Mouse (Mus musculus) midbrain, embryonic 15.5 days (tissue): ENCODE measurements around the gene Uqcc1. TPM values are rescaled to one million over a fixed set of nuclear protein-coding genes. Genes with fewer than 3 reads are reported as not detected.

Source experiments
- ATAC-seq: fragments of 200-750 bp; cut with Nextera tagmentation; replicated peaks from 2 replicates; pipeline ENCODE4 v1.8.0; 2017; ENCODE audit warnings: moderate TSS enrichment
- H3K27ac ChIP-seq: fragments of 300-500 bp; sonication (generic); 2 replicates; pipeline ENCODE4 v1.5.1; 2015; ENCODE audit warnings: mild to moderate bottlenecking, inconsistent platforms
- H3K27me3 ChIP-seq: fragments of 300-500 bp; sonication (generic); replicated peaks from 2 replicates; pipeline ENCODE4 v1.6.1; 2015; ENCODE audit warnings: inconsistent platforms
- H3K36me3 ChIP-seq: fragments of 300-500 bp; sonication (generic); replicated peaks from 2 replicates; pipeline ENCODE4 v1.6.1; 2015; ENCODE audit warnings: inconsistent platforms
- H3K4me1 ChIP-seq: fragments of 300-500 bp; sonication (generic); 2 replicates; pipeline ENCODE4 v1.6.1; 2015; ENCODE audit warnings: inconsistent platforms
- H3K4me2 ChIP-seq: fragments of 300-500 bp; sonication (generic); 2 replicates; pipeline ENCODE4 v1.6.1; 2015; ENCODE audit warnings: inconsistent platforms, mild to moderate bottlenecking, moderate library complexity
- H3K4me3 ChIP-seq: fragments of 300-500 bp; sonication (generic); 2 replicates; pipeline ENCODE4 v1.5.1; 2015; ENCODE audit warnings: mild to moderate bottlenecking, inconsistent platforms
- H3K9ac ChIP-seq: fragments of 300-500 bp; sonication (generic); 2 replicates; pipeline ENCODE4 v1.6.1; 2015; ENCODE audit warnings: mild to moderate bottlenecking, inconsistent platforms
- H3K9me3 ChIP-seq: fragments of 300-500 bp; sonication (generic); 2 replicates; pipeline ENCODE4 v1.6.1; 2016; ENCODE audit warnings: inconsistent platforms
- WGBS: fragments of 180-500 bp; shearing (Covaris S2); methylation state at CpG from one replicate; pipeline ENCODE4 v1.1.7; 2015; ENCODE audit warnings: mixed read lengths; 5-methylcytosine and 5-hydroxymethylcytosine counted together
- polyA plus RNA-seq: library from polyadenylated mRNA; unstranded; fragments of >200 nt; fragmentation: Nextera tagmentation; extraction: Ambion mirVana; gene quantifications from 2 replicates; pipeline ENCODE4 v1.2.1, GENCODE M21; 2015

Gene Uqcc1
- polyA plus RNA-seq, 1 experiment from 2014 or later = 68.8 TPM

DNA sequence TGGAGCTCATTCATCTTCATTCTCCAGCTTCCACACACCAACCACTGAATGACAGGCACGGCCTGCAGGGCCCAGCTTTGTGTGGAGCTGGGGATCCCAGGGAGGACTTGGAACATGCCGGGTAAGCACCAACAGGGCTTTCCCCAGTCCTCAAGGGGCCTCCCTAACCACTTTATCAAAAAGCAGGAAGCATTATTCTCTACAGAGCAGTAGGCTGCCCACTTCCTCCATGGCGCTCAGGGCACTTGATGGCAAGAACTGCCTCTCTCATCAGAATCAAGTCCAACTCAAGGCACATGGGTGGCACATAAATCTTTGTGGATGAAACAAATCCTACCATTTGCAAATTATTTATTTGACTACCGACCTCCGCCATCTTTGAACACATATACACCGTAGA is 15.4 kb downstream of the Uqcc1 start:
- no peaks in the 10 kb centered on the region for H3K27me3 ChIP-seq
- no peak overlapping the region for H3K4me3 ChIP-seq
- no peak for ATAC-seq
- no peak overlapping the region for H3K27ac ChIP-seq
- no peaks in the 10 kb centered on the region for H3K9me3 ChIP-seq
- no peak overlapping the region for H3K4me2 ChIP-seq
- H3K36me3 ChIP-seq = peaks cover 27% of the 10 kb centered on the region
- no peak overlapping the region for H3K9ac ChIP-seq
- H3K4me1 ChIP-seq = no peaks in the 10 kb centered on the region
- 92% methylated on average over 6 of the region's 6 CpGs for WGBS

GRCm38 (mm10) chr2:155903632-155904008 is 26.5 kb downstream of the Uqcc1 start:
- H3K9me3 ChIP-seq = no peaks in the 10 kb centered on the region
- ATAC-seq = no peak
- no peak overlapping the region for H3K27ac ChIP-seq
- 92% methylated on average over 6 of the region's 6 CpGs for WGBS
- no peaks in the 10 kb centered on the region for H3K4me1 ChIP-seq
- peaks cover 5% of the 10 kb centered on the region; the same call in 1 of the 2 replicates for H3K36me3 ChIP-seq
- H3K4me3 ChIP-seq = no peak overlapping the region
- H3K9ac ChIP-seq = no peak overlapping the region
- no peaks in the 10 kb centered on the region for H3K27me3 ChIP-seq
- H3K4me2 ChIP-seq = no peak overlapping the region

- Histone ChIP-seq H3K4me3 (no peak overlapping the region), H3K9ac (no peak overlapping the region), H3K4me2 (no peak overlapping the region), H3K27me3 (no peaks in the 10 kb centered on the region), H3K4me1 (no peaks in the 10 kb centered on the region), H3K9me3 (no peaks in the 10 kb centered on the region), H3K36me3 (peaks cover 7% of the 10 kb centered on the region; the same call in 1 of the 2 replicates), H3K27ac (no peak overlapping the region)
- no peak for ATAC-seq
- 84% methylated on average over 16 of the region's 16 CpGs for WGBS
Measured at GRCm38 (mm10) chr2:155902989-155903631, 27.0 kb downstream of the Uqcc1 start.

- Histone ChIP-seq H3K4me3 (no peak overlapping the region), H3K27me3 (no peaks in the 10 kb centered on the region), H3K36me3 (peaks cover 13% of the 10 kb centered on the region; the same call in 1 of the 2 replicates), H3K27ac (no peak overlapping the region), H3K9ac (no peak overlapping the region), H3K4me2 (no peak overlapping the region), H3K4me1 (no peaks in the 10 kb centered on the region), H3K9me3 (no peaks in the 10 kb centered on the region)
- ATAC-seq = no peak
- 91% methylated on average over 16 of the region's 16 CpGs for WGBS
Measured at GRCm38 (mm10) chr2:155895046-155895735, 34.9 kb downstream of the Uqcc1 start.

DNA sequence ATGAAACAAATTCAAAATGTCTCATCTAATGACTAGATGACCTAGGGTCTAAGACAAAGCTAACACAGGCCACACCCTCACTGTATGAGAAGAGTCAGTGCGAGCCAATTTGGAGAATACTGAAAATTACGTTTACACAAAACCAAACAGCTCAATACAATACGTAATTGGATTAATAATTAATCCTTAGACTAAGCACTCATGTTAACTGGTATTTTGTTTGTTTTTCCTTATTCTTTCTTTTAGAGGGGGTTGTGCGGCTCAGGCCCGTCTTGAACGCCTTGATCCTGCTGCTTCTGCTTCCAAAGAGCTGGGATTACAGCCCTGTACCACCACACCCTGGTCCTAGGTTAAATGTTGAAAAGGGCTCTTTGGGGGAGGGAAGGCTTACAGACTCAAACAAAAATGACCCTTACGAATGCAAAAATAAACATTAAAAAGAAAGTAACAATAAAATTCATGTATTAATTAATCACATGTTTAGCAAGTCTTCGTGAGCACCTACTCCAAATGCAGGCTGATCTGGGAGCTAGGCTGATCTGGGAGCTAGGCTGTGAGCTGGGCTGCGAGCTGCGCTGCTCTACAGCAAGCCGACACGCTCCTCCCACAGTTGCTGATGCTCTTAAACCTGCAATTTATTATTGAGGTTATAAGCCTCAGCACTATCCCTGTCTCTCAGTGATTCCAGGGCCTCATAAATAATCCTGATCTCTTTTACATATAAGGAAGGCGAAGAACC is 35.6 kb downstream of the Uqcc1 start:
- no peaks in the 10 kb centered on the region for H3K27me3 ChIP-seq
- no peak overlapping the region for H3K4me2 ChIP-seq
- no peaks in the 10 kb centered on the region for H3K9me3 ChIP-seq
- H3K4me1 ChIP-seq = no peaks in the 10 kb centered on the region
- no peak for ATAC-seq
- H3K36me3 ChIP-seq = peaks cover 13% of the 10 kb centered on the region; the same call in 1 of the 2 replicates
- H3K4me3 ChIP-seq = no peak overlapping the region
- no peak overlapping the region for H3K27ac ChIP-seq
- no peak overlapping the region for H3K9ac ChIP-seq
- 92% methylated on average over 13 of the region's 13 CpGs for WGBS

DNA sequence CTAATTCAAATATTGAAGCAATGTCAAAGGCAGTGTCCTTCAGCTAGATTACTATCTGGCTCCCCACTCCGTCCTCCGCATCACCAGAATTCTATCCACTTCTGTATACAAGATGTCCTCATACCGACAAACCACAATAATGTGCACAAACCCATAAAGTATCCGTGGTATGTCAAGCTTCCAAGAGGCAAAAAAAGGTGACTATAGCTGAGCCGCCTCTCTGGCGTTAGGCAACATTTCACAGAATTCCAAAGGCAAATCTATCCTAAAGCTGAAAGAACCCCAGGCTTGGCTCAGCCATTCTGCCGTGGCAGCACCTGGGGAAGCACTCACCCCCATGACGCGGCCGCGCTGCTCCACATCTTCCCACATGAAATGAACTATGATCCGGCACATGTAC is 43.3 kb downstream of the Uqcc1 start:
- Histone ChIP-seq H3K4me2 (no peak overlapping the region), H3K27ac (no peak overlapping the region), H3K4me1 (no peaks in the 10 kb centered on the region), H3K9me3 (no peaks in the 10 kb centered on the region), H3K36me3 (0 out of 2 replicates have a peak, but pooled peaks cover 13% of the 10 kb centered on the region), H3K4me3 (no peak overlapping the region), H3K9ac (no peak overlapping the region), H3K27me3 (no peaks in the 10 kb centered on the region)
- no peak for ATAC-seq
- WGBS = 93% methylated on average over 12 of the region's 12 CpGs

DNA sequence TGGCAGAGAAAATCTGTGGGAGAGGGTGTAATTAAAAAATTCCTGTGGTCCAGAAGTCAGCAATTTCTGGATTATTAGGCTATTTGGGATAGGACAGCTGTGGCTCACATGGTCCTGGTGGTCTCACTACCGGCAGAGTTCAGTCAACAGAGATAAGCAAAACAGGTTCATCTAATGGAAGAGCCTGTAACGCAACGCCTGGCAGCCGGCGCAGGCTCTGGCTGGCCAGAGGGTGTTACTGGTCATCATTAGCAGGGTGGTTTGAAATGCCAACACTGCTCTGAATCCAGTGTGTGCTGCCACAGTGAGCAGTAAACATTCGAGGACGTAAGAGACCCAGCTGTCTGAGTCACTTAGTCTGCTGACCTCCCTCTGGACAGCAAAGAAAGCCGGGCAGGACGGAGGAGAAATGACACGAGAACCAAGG is 44.8 kb downstream of the Uqcc1 start:
- Histone ChIP-seq H3K36me3 (0 out of 2 replicates have a peak, but pooled peaks cover 13% of the 10 kb centered on the region), H3K9ac (no peak overlapping the region), H3K4me1 (no peaks in the 10 kb centered on the region), H3K4me2 (no peak overlapping the region), H3K4me3 (no peak overlapping the region), H3K27ac (no peak overlapping the region), H3K27me3 (no peaks in the 10 kb centered on the region), H3K9me3 (no peaks in the 10 kb centered on the region)
- ATAC-seq = no peak
- WGBS = 79% methylated on average over 10 of the region's 10 CpGs

GRCm38 (mm10) chr2:155882087-155882486 is 48.0 kb downstream of the Uqcc1 start:
- Histone ChIP-seq H3K9ac (no peak overlapping the region), H3K36me3 (0 out of 2 replicates have a peak, but pooled peaks cover 11% of the 10 kb centered on the region), H3K9me3 (no peaks in the 10 kb centered on the region), H3K27ac (no peak overlapping the region), H3K4me2 (no peak overlapping the region), H3K4me1 (no peaks in the 10 kb centered on the region), H3K4me3 (no peak overlapping the region), H3K27me3 (no peaks in the 10 kb centered on the region)
- ATAC-seq = no peak
- 93% methylated on average over 3 of the region's 3 CpGs for WGBS

- Histone ChIP-seq H3K9me3 (no peaks in the 10 kb centered on the region), H3K36me3 (0 out of 2 replicates have a peak, but pooled peaks cover 12% of the 10 kb centered on the region), H3K27ac (no peak overlapping the region), H3K4me1 (no peaks in the 10 kb centered on the region), H3K4me2 (no peak overlapping the region), H3K27me3 (no peaks in the 10 kb centered on the region), H3K9ac (no peak overlapping the region), H3K4me3 (no peak overlapping the region)
- WGBS = 89% methylated on average over 21 of the region's 21 CpGs
- ATAC-seq = no peak
Measured at GRCm38 (mm10) chr2:155878964-155879876, 50.9 kb downstream of the Uqcc1 start.

DNA sequence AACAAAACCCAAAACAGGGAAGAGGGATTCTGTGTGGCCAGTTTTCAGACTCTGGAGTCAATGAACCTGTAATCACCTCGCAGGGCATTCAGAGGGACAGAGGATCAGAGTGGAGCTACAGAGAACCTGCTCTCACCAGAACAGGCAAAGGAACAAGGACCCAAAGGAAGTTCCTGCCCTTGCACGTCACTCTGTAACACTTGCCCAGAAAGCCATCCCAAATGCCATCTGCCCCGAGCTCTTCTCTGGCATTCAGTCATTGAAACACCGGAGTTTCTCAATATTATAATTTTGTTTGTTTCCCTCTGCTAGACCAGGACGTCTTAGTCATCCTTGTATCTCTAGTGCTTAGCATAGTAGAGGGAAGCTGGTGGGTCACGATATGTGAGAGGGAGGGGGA is 56.5 kb downstream of the Uqcc1 start:
- no peak for ATAC-seq
- no peak overlapping the region for H3K27ac ChIP-seq
- 85% methylated on average over 6 of the region's 6 CpGs for WGBS

GRCm38 (mm10) chr2:155872930-155873507 is 57.1 kb downstream of the Uqcc1 start:
- Histone ChIP-seq H3K27ac (no peak overlapping the region), H3K27me3 (no peaks in the 10 kb centered on the region), H3K4me3 (no peak overlapping the region), H3K9ac (no peak overlapping the region), H3K4me2 (no peak overlapping the region), H3K4me1 (no peaks in the 10 kb centered on the region), H3K36me3 (0 out of 2 replicates have a peak, but pooled peaks cover 12% of the 10 kb centered on the region), H3K9me3 (no peaks in the 10 kb centered on the region)
- WGBS = 72% methylated on average over 10 of the region's 10 CpGs
- ATAC-seq = no peak

More for the DNA sequence above, 56.5 kb downstream of the Uqcc1 start:
- no peak overlapping the region for H3K9ac ChIP-seq
- 0 out of 2 replicates have a peak, but pooled peaks cover 12% of the 10 kb centered on the region for H3K36me3 ChIP-seq
- H3K4me3 ChIP-seq = no peak overlapping the region
- no peaks in the 10 kb centered on the region for H3K27me3 ChIP-seq
- H3K9me3 ChIP-seq = no peaks in the 10 kb centered on the region
- no peaks in the 10 kb centered on the region for H3K4me1 ChIP-seq
- H3K4me2 ChIP-seq = no peak overlapping the region
